ENCODE assay signal across 30 mouse cellular contexts in genomic region chr11:4222046-4222950, GRCm38 (mm10). TPM values are rescaled to one million over a fixed set of nuclear protein-coding genes. Genes with fewer than 3 reads are reported as not detected.
DNase-seq lines count a peak whose midpoint lies in the region; ATAC-seq and TF ChIP-seq lines count a peak whose summit lies in the region.
"Had no signal": no experiment of that assay in that cellular context is flagged by ENCODE, and none has a peak within 500 bp of the region (broad histone marks: within the 10 kb centered on the region; RNA-seq: fewer than 3 reads in every experiment).

No protein-coding gene starts in this region.

- no peaks in the 10 kb centered on the region for H3K36me3 ChIP-seq in forebrain, embryonic 10.5 days (replicated peaks)
- no peaks in the 10 kb centered on the region for H3K36me3 ChIP-seq in forebrain, postnatal 0 days (ENCODE audit: insufficient read depth)
- no peaks in the 10 kb centered on the region for H3K36me3 ChIP-seq in liver, embryonic 16.5 days (ENCODE audit: control insufficient read depth, insufficient read depth)
- H3K36me3 ChIP-seq: embryonic facial prominence, embryonic 10.5 days; limb, embryonic 13.5 days; midbrain, embryonic 13.5 days; stomach, embryonic 15.5 days had no signal

- 0 out of 2 replicates have a peak, but pooled peaks have one; percentile 8 for TF ChIP-seq POLR2A in bone marrow macrophage, adult 2 months (IDR thresholded peaks at IDR 0.05; ENCODE audit: borderline replicate concordance, low read depth, low read length)

- peaks cover 36% of the 10 kb centered on the region for H3K4me1 ChIP-seq in forebrain, embryonic 10.5 days
- no peaks in the 10 kb centered on the region; the same call in 1 of the 2 replicates for H3K4me1 ChIP-seq in forebrain, postnatal 0 days (ENCODE audit: insufficient read depth)
- peaks cover 20% of the 10 kb centered on the region for H3K4me1 ChIP-seq in bone marrow macrophage, adult 2 months (ENCODE audit: control insufficient read depth, insufficient read depth, low read length)
- H3K4me1 ChIP-seq in liver, embryonic 16.5 days (ENCODE audit: control insufficient read depth, low read depth, low read length) = peaks cover 79% of the 10 kb centered on the region

- H3K27me3 ChIP-seq in forebrain, embryonic 10.5 days (ENCODE audit: poor library complexity, severe bottlenecking) = peaks cover 39% of the 10 kb centered on the region
- no peaks in the 10 kb centered on the region; the same call in 1 of the 2 replicates for H3K27me3 ChIP-seq in forebrain, postnatal 0 days (ENCODE audit: insufficient read depth, low read length)
- H3K27me3 ChIP-seq in liver, embryonic 16.5 days (ENCODE audit: control insufficient read depth, insufficient read depth, low read depth, low read length) = peaks cover 17% of the 10 kb centered on the region
- H3K27me3 ChIP-seq: stomach, embryonic 15.5 days had no signal

- ATAC-seq in forebrain, postnatal 0 days = no peak
- ATAC-seq in liver, embryonic 16.5 days (ENCODE audit: low read depth) = no peak
- ATAC-seq: inflammation-experienced regulatory T-cells, adult 6 months; midbrain, embryonic 13.5 days had no signal

- no peaks in the 10 kb centered on the region; the same call in 1 of the 2 replicates for H3K9me3 ChIP-seq in forebrain, embryonic 10.5 days
- 0 out of 2 replicates have a peak, but pooled peaks cover 5% of the 10 kb centered on the region for H3K9me3 ChIP-seq in forebrain, postnatal 0 days (ENCODE audit: low read length)
- no peaks in the 10 kb centered on the region for H3K9me3 ChIP-seq in liver, embryonic 16.5 days (replicated peaks; ENCODE audit: control insufficient read depth, low read length)
- H3K9me3 ChIP-seq: G1E; limb, embryonic 13.5 days; stomach, embryonic 15.5 days had no signal

- no peak overlapping the region for H3K4me2 ChIP-seq in forebrain, postnatal 0 days (ENCODE audit: low read depth)
- no peak overlapping the region for H3K4me2 ChIP-seq in liver, embryonic 16.5 days (ENCODE audit: low read depth, low read length)
- H3K4me2 ChIP-seq: hindbrain, embryonic 14.5 days; limb, embryonic 13.5 days; midbrain, embryonic 13.5 days; stomach, embryonic 15.5 days had no signal

- H3K9ac ChIP-seq in forebrain, postnatal 0 days = no peak overlapping the region
- H3K9ac ChIP-seq in liver, embryonic 16.5 days (ENCODE audit: low read depth, low read length) = peak overlapping the region; percentile 20; the same call in 1 of the 2 replicates
- H3K9ac ChIP-seq: hindbrain, embryonic 14.5 days; limb, embryonic 13.5 days; midbrain, embryonic 13.5 days; stomach, embryonic 15.5 days had no signal

- no peak for DNase-seq in forebrain, embryonic 10.5 days (ENCODE audit: extremely low spot score, low spot score)
- DNase-seq in forebrain, postnatal 0 days = no peak
- peak; percentile 67 for DNase-seq in A20 (ENCODE audit: low read depth, low spot score)
- no peak for DNase-seq in cerebellum, adult 11-12 months
- DNase-seq in retina, embryonic 14.5 days (ENCODE audit: low spot score) = no peak
- DNase-seq in urinary bladder, postnatal 14 days (ENCODE audit: low spot score) = no peak
- DNase-seq: adrenal gland, adult 8-10 months; cerebellum, adult 9-11 months; gastrocnemius, postnatal 25 days; heart, postnatal 36 days; kidney, adult 18-20 months; layer of hippocampus, adult 9-11 months; lung, adult 2 months; lung, postnatal 14 days; right cerebral cortex, postnatal 14 days; spleen, adult 18-20 months had no signal

- peak overlapping the region; percentile 12; the same call in 1 of the 2 replicates for H3K27ac ChIP-seq in forebrain, embryonic 10.5 days
- no peak overlapping the region for H3K27ac ChIP-seq in forebrain, postnatal 0 days (ENCODE audit: low read depth, low read length)
- peak overlapping the region; percentile 59 for H3K27ac ChIP-seq in bone marrow macrophage, adult 2 months (ENCODE audit: insufficient read depth, low read depth, low read length)
- 0 out of 2 replicates have a peak overlapping the region, but pooled peaks have one; percentile 3 for H3K27ac ChIP-seq in liver, embryonic 16.5 days (ENCODE audit: low read length)
- H3K27ac ChIP-seq: embryonic facial prominence, embryonic 10.5 days; hindbrain, embryonic 14.5 days; kidney, postnatal 0 days; limb, embryonic 13.5 days; midbrain, embryonic 13.5 days; stomach, embryonic 15.5 days had no signal

- H3K4me3 ChIP-seq in forebrain, embryonic 10.5 days = no peak overlapping the region
- no peak overlapping the region for H3K4me3 ChIP-seq in forebrain, postnatal 0 days (ENCODE audit: low read depth, low read length)
- H3K4me3 ChIP-seq in bone marrow macrophage, adult 2 months (ENCODE audit: insufficient read depth, low read length) = no peak overlapping the region
- no peak overlapping the region for H3K4me3 ChIP-seq in liver, embryonic 16.5 days (ENCODE audit: low read depth, low read length)
- H3K4me3 ChIP-seq: embryonic facial prominence, embryonic 10.5 days; limb, embryonic 13.5 days; megakaryocyte, embryonic 14.5 days; midbrain, embryonic 13.5 days; stomach, embryonic 15.5 days had no signal

- no peak for TF ChIP-seq CTCF in forebrain, postnatal 0 days (IDR thresholded peaks at IDR 0.05; ENCODE audit: low read depth)
- no peak for TF ChIP-seq CTCF in bone marrow macrophage, adult 2 months (IDR thresholded peaks at IDR 0.05; ENCODE audit: low read depth, low read length)

- WGBS in forebrain, embryonic 10.5 days = 79% methylated on average over 17 of the region's 17 CpGs
- 76% methylated on average over 17 of the region's 17 CpGs for WGBS in forebrain, postnatal 0 days
- 66% methylated on average over 17 of the region's 17 CpGs for WGBS in liver, embryonic 16.5 days (ENCODE audit: insufficient replicate concordance)

RNA-seq across cellular contexts. Expression of gene Castor1, which starts 4.3 kb away (rescaled TPM):
- polyA plus RNA-seq in forebrain, embryonic 10.5 days (2016; fragmentation: Nextera tagmentation; extraction: Ambion mirVana) = 1.9 and 2.6 TPM in 2 replicates
- total RNA-seq in forebrain, postnatal 0 days (2014; rRNA removed) = 5.0 and 6.9 TPM in 2 replicates
- 4.2 and 4.9 TPM in 2 replicates for polyA plus RNA-seq in forebrain, postnatal 0 days (2015; fragmentation: Nextera tagmentation; extraction: Ambion mirVana)
- 4.1 and 5.4 TPM in 2 replicates for polyA plus RNA-seq in bone marrow macrophage, adult 2 months (2012; ENCODE audit: insufficient read depth, insufficient read length, missing spikeins)
- polyA plus RNA-seq in liver, embryonic 16.5 days (2015; fragmentation: Nextera tagmentation; extraction: Ambion mirVana) = 1.2 and 1.7 TPM in 2 replicates

RNA-seq across cellular contexts. Expression of gene Osm, which starts 13.9 kb away (rescaled TPM):
- polyA plus RNA-seq in forebrain, embryonic 10.5 days (2016; fragmentation: Nextera tagmentation; extraction: Ambion mirVana) = 0.06 TPM in 1 of 2 replicates, not detected in the other
- total RNA-seq in forebrain, postnatal 0 days (2014; rRNA removed) = 0.05 TPM in 1 of 2 replicates, not detected in the other
- polyA plus RNA-seq in forebrain, postnatal 0 days (2015; fragmentation: Nextera tagmentation; extraction: Ambion mirVana) = 0.13 and 0.14 TPM in 2 replicates
- 5.3 and 6.2 TPM in 2 replicates for polyA plus RNA-seq in bone marrow macrophage, adult 2 months (2012; ENCODE audit: insufficient read depth, insufficient read length, missing spikeins)
- 0.40 and 0.53 TPM in 2 replicates for polyA plus RNA-seq in liver, embryonic 16.5 days (2015; fragmentation: Nextera tagmentation; extraction: Ambion mirVana)
- total RNA-seq: gastrocnemius, postnatal 25 days; heart, postnatal 36 days; left cerebral cortex, postnatal 10 days had no signal
- polyA plus RNA-seq: embryonic facial prominence, embryonic 10.5 days; forebrain, embryonic 11.5 days; heart, embryonic 14.5 days; hindbrain, embryonic 14.5 days; midbrain, embryonic 13.5 days had no signal

RNA-seq across cellular contexts. Expression of gene Lif, which starts 35.1 kb away (rescaled TPM):
- polyA plus RNA-seq in forebrain, embryonic 10.5 days (2016; fragmentation: Nextera tagmentation; extraction: Ambion mirVana) = 0.11 TPM in 1 of 2 replicates, not detected in the other
- 0.08 and 0.43 TPM in 2 replicates for total RNA-seq in forebrain, postnatal 0 days (2014; rRNA removed)
- polyA plus RNA-seq in forebrain, postnatal 0 days (2015; fragmentation: Nextera tagmentation; extraction: Ambion mirVana) = 0.05 and 0.22 TPM in 2 replicates
- polyA plus RNA-seq in bone marrow macrophage, adult 2 months (2012; ENCODE audit: insufficient read depth, insufficient read length, missing spikeins) = 0.21 TPM in 1 of 2 replicates, not detected in the other
- 0.02 TPM in 1 of 2 replicates, not detected in the other for polyA plus RNA-seq in liver, embryonic 16.5 days (2015; fragmentation: Nextera tagmentation; extraction: Ambion mirVana)
- polyA plus RNA-seq: forebrain, embryonic 11.5 days; hindbrain, embryonic 14.5 days had no signal

RNA-seq across cellular contexts. Expression of gene Tbc1d10a, which starts 35.7 kb away (rescaled TPM):
- polyA plus RNA-seq in forebrain, embryonic 10.5 days (2016; fragmentation: Nextera tagmentation; extraction: Ambion mirVana) = 24.4 and 25.4 TPM in 2 replicates
- 41.9 and 42.0 TPM in 2 replicates for total RNA-seq in forebrain, postnatal 0 days (2014; rRNA removed)
- polyA plus RNA-seq in forebrain, postnatal 0 days (2015; fragmentation: Nextera tagmentation; extraction: Ambion mirVana) = 33.1 and 37.6 TPM in 2 replicates
- 16.2 and 17.8 TPM in 2 replicates for polyA plus RNA-seq in bone marrow macrophage, adult 2 months (2012; ENCODE audit: insufficient read depth, insufficient read length, missing spikeins)
- 6.5 and 6.6 TPM in 2 replicates for polyA plus RNA-seq in liver, embryonic 16.5 days (2015; fragmentation: Nextera tagmentation; extraction: Ambion mirVana)
